Mouse (Mus musculus) liver, adult 10 weeks (tissue): ENCODE measurements around the gene Pigh. TPM values are rescaled to one million over a fixed set of nuclear protein-coding genes. Genes with fewer than 3 reads are reported as not detected.

Experiments
- polyA plus RNA-seq: library from polyadenylated mRNA; stranded (reverse); fragments of 350-450 nt; fragmentation: Illumina TruSeq; extraction: RNeasy Lipid Tissue Mini Kit (QIAGEN cat#74804); gene quantifications from one replicate; pipeline ENCODE4 v1.2.3, GENCODE M21; 2014; ENCODE audit warnings: low read depth, low replicate concordance

Gene Pigh
- 8.3 TPM for polyA plus RNA-seq

DNA sequence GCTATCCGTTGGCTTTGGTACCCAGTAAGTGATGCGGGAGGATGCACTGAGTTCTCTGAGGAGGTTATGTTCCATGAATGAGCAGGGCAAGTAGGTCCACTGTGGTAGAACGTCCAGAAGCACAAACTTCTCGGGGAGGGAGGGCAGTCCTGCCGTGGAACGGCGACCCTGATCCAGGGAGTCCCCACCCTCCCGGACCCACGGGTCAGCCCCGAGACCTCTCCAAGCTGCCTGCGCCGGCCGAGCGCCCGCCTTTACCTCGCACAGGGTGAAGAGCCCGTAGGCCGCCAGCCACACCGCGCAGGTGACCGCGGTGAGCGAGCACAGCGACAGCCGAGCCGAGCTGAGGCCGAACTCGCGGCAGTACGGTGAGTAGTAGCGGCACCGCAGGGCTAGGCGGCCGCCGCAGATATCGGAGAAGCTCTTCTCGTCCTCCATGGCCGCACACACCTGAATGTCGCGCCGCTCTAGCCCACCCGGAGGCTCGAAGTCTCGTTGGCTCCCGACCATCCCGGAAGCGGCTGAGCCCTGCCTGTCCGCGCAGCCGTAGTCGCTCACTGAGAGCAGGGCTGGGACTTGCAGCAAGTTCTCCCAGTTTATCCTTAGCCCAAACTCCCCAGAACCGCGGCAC is at the start of gene Pigh:
Pigh (minus strand) TSS at position 470 of the 631 bp plus-strand sequence.

DNA sequence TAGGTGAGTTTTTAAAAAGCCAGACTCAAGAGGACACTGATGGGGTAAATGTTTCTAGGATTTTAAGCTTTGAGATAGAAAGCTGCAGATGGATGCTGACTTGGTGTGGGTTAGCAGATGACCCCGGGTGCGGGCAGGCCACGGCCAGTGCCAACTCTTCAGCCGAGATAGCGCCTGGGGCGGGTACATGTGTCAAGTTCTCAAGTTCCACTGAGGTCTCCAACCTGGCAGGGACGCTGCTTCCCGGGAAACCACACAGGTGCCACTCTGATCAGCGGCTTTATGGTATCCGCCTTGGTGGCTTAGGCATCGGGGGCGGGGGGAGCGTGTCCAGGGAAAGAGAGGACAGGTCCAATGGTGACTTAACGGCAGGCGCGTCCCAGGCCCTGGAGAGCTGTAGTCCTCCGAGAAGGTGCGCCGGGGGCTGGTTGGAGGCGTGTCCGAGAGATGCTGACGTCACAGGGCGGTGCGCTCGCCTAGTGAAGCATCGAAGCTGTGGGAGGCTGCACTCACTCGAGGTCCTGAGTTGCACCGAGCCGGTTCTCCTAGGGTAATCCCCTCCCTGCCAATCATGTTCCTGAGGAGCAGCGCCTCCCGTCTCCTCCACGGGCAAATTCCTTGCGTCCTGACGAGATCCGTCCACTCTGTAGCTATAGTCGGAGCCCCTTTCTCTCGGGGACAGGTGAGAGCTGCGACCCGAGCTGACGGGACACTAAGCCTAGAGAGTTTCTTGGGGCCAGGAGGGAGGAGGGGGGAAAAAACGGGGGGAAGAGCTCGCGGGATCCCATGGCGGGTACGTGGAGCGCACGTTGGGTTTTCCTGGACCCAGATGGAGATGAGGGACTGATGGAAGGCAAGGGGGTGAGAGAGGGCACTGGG is 41.1 kb upstream of the Pigh start, which contains the start of gene Arg2:
Arg2 (plus strand) TSS at position 479 of the 879 bp plus-strand sequence.

Other genes with a start within 250 kb of the Pigh start
- gene Atp6v1d, start 228.0 kb downstream of the Pigh start, polyA plus RNA-seq, result 50.9 TPM
- gene Eif2s1, start 227.8 kb downstream of the Pigh start, polyA plus RNA-seq, result 53.0 TPM
- 0.66 TPM for gene Plek2, start 182.7 kb downstream of the Pigh start, polyA plus RNA-seq
- 0.64 TPM for gene Tmem229b, start 82.0 kb downstream of the Pigh start, polyA plus RNA-seq
- 0.34 TPM for gene Plekhh1, start 60.5 kb downstream of the Pigh start, polyA plus RNA-seq
- gene Arg2, start 41.1 kb upstream of the Pigh start, polyA plus RNA-seq, result 0.37 TPM
- gene Vti1b, start 83.0 kb upstream of the Pigh start, polyA plus RNA-seq, result 64.3 TPM
- gene Rdh11, start 102.6 kb upstream of the Pigh start, polyA plus RNA-seq, result 88.6 TPM
- gene Rdh12, start 119.3 kb upstream of the Pigh start, polyA plus RNA-seq, result not detected
- gene Zfyve26, start 206.7 kb upstream of the Pigh start, polyA plus RNA-seq, result 11.6 TPM
- 2.3 TPM for gene Rad51b, start 207.6 kb upstream of the Pigh start, polyA plus RNA-seq